Mouse (Mus musculus) liver, adult 2 months (tissue): ENCODE measurements around the gene Wwox. TPM values are rescaled to one million over a fixed set of nuclear protein-coding genes. Genes with fewer than 3 reads are reported as not detected.

ENCODE experiments used
- DNase-seq: peaks from one replicate; pipeline ENCODE4 v3.0.0-alpha.2; 2011; ENCODE audit warnings: low read depth, low spot score; ENCODE audit errors: extremely low read depth
- H3K27ac ChIP-seq: fragments of 200-500 bp; replicated peaks from 2 replicates; pipeline ENCODE4 v1.5.1; 2012; ENCODE audit warnings: low read depth, mild to moderate bottlenecking, control low read depth, inconsistent platforms, low read length; ENCODE audit not compliant: insufficient read depth
- H3K27me3 ChIP-seq: fragments of 200-500 bp; 2 replicates; pipeline ENCODE4 v1.6.1; 2012; ENCODE audit warnings: mild to moderate bottlenecking, moderate library complexity, low read length, inconsistent platforms; ENCODE audit not compliant: control insufficient read depth, insufficient read depth
- H3K36me3 ChIP-seq: fragments of 200-500 bp; 2 replicates; pipeline ENCODE4 v1.6.1; 2012; ENCODE audit warnings: low read length, inconsistent platforms; ENCODE audit not compliant: control insufficient read depth, insufficient read depth
- H3K4me1 ChIP-seq: fragments of 200-500 bp; 2 replicates; pipeline ENCODE4 v1.6.1; 2011; ENCODE audit warnings: low read length; ENCODE audit not compliant: control insufficient read depth, insufficient read depth
- H3K4me3 ChIP-seq: fragments of 200-500 bp; 2 replicates; pipeline ENCODE4 v1.5.1; 2011; ENCODE audit warnings: low read depth, mild to moderate bottlenecking, control low read depth, low read length, moderate library complexity; ENCODE audit not compliant: insufficient read depth
- H3K79me2 ChIP-seq: fragments of 200-500 bp; 2 replicates; pipeline ENCODE4 v1.6.1; 2012; ENCODE audit warnings: inconsistent platforms, mild to moderate bottlenecking, low read length, moderate library complexity; ENCODE audit not compliant: control insufficient read depth, insufficient read depth
- H3K9ac ChIP-seq: fragments of 200-500 bp; 2 replicates; pipeline ENCODE4 v1.6.1; 2012; ENCODE audit warnings: low read depth, mild to moderate bottlenecking, control low read depth, inconsistent platforms, low read length
- CTCF ChIP-seq: fragments of 200-500 bp; IDR thresholded peaks from 2 replicates; pipeline ENCODE4 v1.5.1; 2011; ENCODE audit warnings: low read depth, low read length, control low read depth
- POLR2A ChIP-seq: fragments of 200-500 bp; IDR thresholded peaks from 2 replicates; pipeline ENCODE4 v1.6.1; 2011; ENCODE audit warnings: low read length, control low read depth; ENCODE audit not compliant: insufficient read depth; ENCODE audit errors: extremely low read depth
- WGBS: fragments of 180-500 bp; shearing (Covaris S2); methylation state at CpG from one replicate; pipeline ENCODE4 v1.1.7; 2018; 5-methylcytosine and 5-hydroxymethylcytosine counted together
- polyA plus RNA-seq: library from polyadenylated mRNA; depleted of rRNA; stranded (reverse); fragments of >200 nt; gene quantifications from 2 replicates; pipeline ENCODE4 v1.2.3, GENCODE M21; 2012
- total RNA-seq: library from RNA; depleted of rRNA; stranded (reverse); fragments of >200 nt; gene quantifications from 2 replicates; pipeline ENCODE4 v1.2.3, GENCODE M21; 2014

The Wwox gene
- total and polyA plus RNA-seq, 2 experiments = 7.2 to 10.0 TPM

GRCm38 (mm10) chr8:114512075-114512935 lies 72.8 kb downstream of the Wwox start:
- Histone ChIP-seq H3K4me1 (no peaks in the 10 kb centered on the region), H3K4me3 (no peak overlapping the region), H3K36me3 (no peaks in the 10 kb centered on the region), H3K27me3 (no peaks in the 10 kb centered on the region), H3K9ac (no peak overlapping the region), H3K27ac (no peak overlapping the region), H3K79me2 (no peaks in the 10 kb centered on the region)
- DNase-seq = no peak
- WGBS = 86% methylated on average over 26 of the region's 26 CpGs
- TF ChIP-seq CTCF = no peak
- no peak for TF ChIP-seq POLR2A

GRCm38 (mm10) chr8:114514692-114515091 lies 75.2 kb downstream of the Wwox start:
- Histone ChIP-seq H3K36me3 (no peaks in the 10 kb centered on the region; the same call in 1 of the 2 replicates), H3K4me1 (no peaks in the 10 kb centered on the region), H3K4me3 (no peak overlapping the region), H3K27ac (no peak overlapping the region), H3K79me2 (no peaks in the 10 kb centered on the region), H3K27me3 (no peaks in the 10 kb centered on the region), H3K9ac (no peak overlapping the region)
- DNase-seq = no peak
- TF ChIP-seq POLR2A = no peak
- TF ChIP-seq CTCF = no peak
- WGBS = 94% methylated on average over 11 of the region's 11 CpGs

- Histone ChIP-seq H3K27me3 (no peaks in the 10 kb centered on the region), H3K36me3 (no peaks in the 10 kb centered on the region; the same call in 1 of the 2 replicates), H3K79me2 (no peaks in the 10 kb centered on the region), H3K27ac (no peak overlapping the region), H3K9ac (no peak overlapping the region), H3K4me3 (no peak overlapping the region), H3K4me1 (no peaks in the 10 kb centered on the region)
- TF ChIP-seq POLR2A (no peak), CTCF (no peak)
- 90% methylated on average over 2 of the region's 2 CpGs for WGBS
- DNase-seq = no peak
These were observed 83.6 kb downstream of the Wwox start for GRCm38 (mm10) chr8:114523061-114523460.

GRCm38 (mm10) chr8:114526626-114527267 lies 87.3 kb downstream of the Wwox start:
- no peak for TF ChIP-seq CTCF
- H3K36me3 ChIP-seq = no peaks in the 10 kb centered on the region
- H3K79me2 ChIP-seq = no peaks in the 10 kb centered on the region
- 87% methylated on average over 15 of the region's 15 CpGs for WGBS
- H3K27ac ChIP-seq = no peak overlapping the region
- H3K4me1 ChIP-seq = no peaks in the 10 kb centered on the region
- H3K4me3 ChIP-seq = no peak overlapping the region
- H3K9ac ChIP-seq = no peak overlapping the region
- no peaks in the 10 kb centered on the region for H3K27me3 ChIP-seq
- DNase-seq = no peak

- Histone ChIP-seq H3K4me3 (no peak overlapping the region), H3K27ac (no peak overlapping the region), H3K36me3 (no peaks in the 10 kb centered on the region), H3K4me1 (no peaks in the 10 kb centered on the region), H3K27me3 (no peaks in the 10 kb centered on the region), H3K79me2 (no peaks in the 10 kb centered on the region), H3K9ac (no peak overlapping the region)
- no peak for TF ChIP-seq POLR2A
- WGBS = 84% methylated on average over 12 of the region's 12 CpGs
- no peak for DNase-seq
These were observed 88.3 kb downstream of the Wwox start for GRCm38 (mm10) chr8:114527648-114528221.

GRCm38 (mm10) chr8:114529581-114529980 lies 90.1 kb downstream of the Wwox start:
- TF ChIP-seq POLR2A (no peak), CTCF (no peak)
- Histone ChIP-seq H3K36me3 (no peaks in the 10 kb centered on the region), H3K4me3 (no peak overlapping the region), H3K4me1 (no peaks in the 10 kb centered on the region), H3K9ac (no peak overlapping the region), H3K79me2 (no peaks in the 10 kb centered on the region), H3K27ac (no peak overlapping the region), H3K27me3 (no peaks in the 10 kb centered on the region)
- WGBS = 88% methylated on average over 10 of the region's 10 CpGs
- DNase-seq = no peak
